Mouse (Mus musculus) lung, adult 2 months (tissue): ENCODE results near the gene Rbbp5. TPM values are rescaled to one million over a fixed set of nuclear protein-coding genes. Genes with fewer than 3 reads are reported as not detected.

ENCODE experiments used
- DNase-seq: peaks from one replicate; pipeline ENCODE4 v3.0.0; 2022
- H3K4me1 ChIP-seq: fragments of 200-500 bp; 2 replicates; pipeline ENCODE4 v1.6.1; 2011; ENCODE audit warnings: low read length; ENCODE audit not compliant: control insufficient read depth, insufficient read depth
- H3K4me3 ChIP-seq: fragments of 200-500 bp; replicated peaks from 2 replicates; pipeline ENCODE3; 2011; ENCODE audit warnings: low read depth, mild to moderate bottlenecking, control low read depth, low read length; ENCODE audit errors: extremely low read depth
- CTCF ChIP-seq: fragments of 200-500 bp; IDR thresholded peaks from 2 replicates; pipeline ENCODE4 v1.5.1; 2011; ENCODE audit warnings: mild to moderate bottlenecking, low read length, control low read depth; ENCODE audit not compliant: insufficient read depth
- POLR2A ChIP-seq: fragments of 200-500 bp; IDR thresholded peaks from 2 replicates; pipeline ENCODE4 v1.6.1; 2011; ENCODE audit warnings: low read depth, mild to moderate bottlenecking, control low read depth, low read length, borderline replicate concordance; ENCODE audit errors: extremely low read depth
- WGBS: fragments of 180-500 bp; shearing (Covaris S2); methylation state at CpG from one replicate; pipeline ENCODE4 v1.1.7; 2018; 5-methylcytosine and 5-hydroxymethylcytosine counted together
- polyA plus RNA-seq: library from polyadenylated mRNA; depleted of rRNA; stranded (reverse); fragments of >200 nt; gene quantifications from 2 replicates; pipeline ENCODE4 v1.2.3, GENCODE M21; 2012; rRNA removed

Rbbp5 gene
- polyA plus RNA-seq: 11.7 and 20.8 TPM in 2 replicates

DNA sequence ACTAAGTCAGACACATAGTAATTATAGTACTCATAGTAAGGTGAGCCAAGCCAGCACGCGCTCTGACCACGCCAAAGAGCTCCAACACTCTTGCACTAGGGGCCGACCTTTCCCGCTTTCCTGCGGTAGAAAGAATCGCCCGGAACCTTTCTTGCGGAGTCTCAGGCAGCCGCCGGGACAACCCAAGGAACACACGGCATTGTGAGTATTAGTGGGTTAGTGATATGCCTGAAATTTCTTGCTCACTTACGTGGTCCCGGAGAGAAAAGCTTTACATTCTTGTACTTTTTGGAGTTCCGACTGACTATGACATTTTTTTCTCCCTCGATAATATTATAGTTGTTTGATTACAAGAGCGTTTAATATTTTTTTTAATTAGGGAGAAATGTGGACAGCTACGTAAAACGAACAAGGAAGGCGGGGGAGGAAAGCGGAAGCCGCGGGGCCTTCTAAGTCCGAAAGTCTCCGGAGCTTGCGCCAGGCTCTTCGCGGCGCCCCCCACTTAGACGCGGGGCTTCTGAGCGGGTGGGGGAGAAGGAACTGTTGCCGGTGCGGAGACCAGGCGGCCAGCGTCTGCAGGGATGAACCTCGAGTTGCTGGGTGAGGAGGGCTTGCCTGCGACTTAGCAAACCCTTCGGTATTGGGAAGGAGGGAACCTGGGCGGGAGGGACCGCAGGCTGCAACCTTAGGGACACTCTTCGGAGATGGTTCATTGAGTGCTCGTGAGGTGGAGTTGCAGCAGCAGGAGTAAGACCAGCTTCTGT, at the start of gene Rbbp5:
Rbbp5 (plus strand) TSS at position 438 of the 764 bp plus-strand sequence.
- TF ChIP-seq CTCF: no peak
- TF ChIP-seq POLR2A: peak; percentile 55; the same call in 1 of the 2 replicates
- H3K4me3 ChIP-seq: peak within 1 kb of the TSS; percentile 85
- WGBS: under 1% methylated on average over 43 of the region's 43 CpGs

GRCm38 (mm10) chr1:132430818-132431217, 46.3 kb upstream of the Rbbp5 start:
- Histone ChIP-seq H3K4me1 (peaks cover 14% of the 10 kb centered on the region), H3K4me3 (no peak overlapping the region)
- 72% methylated on average over 3 of the region's 3 CpGs for WGBS
- DNase-seq: no peak
- TF ChIP-seq POLR2A (no peak), CTCF (no peak)

More for the DNA sequence above, at the start of gene Rbbp5:
- peaks cover 9% of the 10 kb centered on the region for H3K4me1 ChIP-seq
- DNase-seq: peak; percentile 88

- TF ChIP-seq POLR2A (no peak), CTCF (no peak)
- 36% methylated on average over 9 of the region's 9 CpGs for WGBS
- Histone ChIP-seq H3K4me1 (peaks cover 17% of the 10 kb centered on the region), H3K4me3 (no peak overlapping the region)
- DNase-seq: no peak
Observed at GRCm38 (mm10) chr1:132431716-132432115, 45.4 kb upstream of the Rbbp5 start.

- Histone ChIP-seq H3K4me1 (peaks cover 19% of the 10 kb centered on the region), H3K4me3 (no peak overlapping the region)
- no peak for DNase-seq
- TF ChIP-seq POLR2A: no peak
- TF ChIP-seq CTCF: no peak
- 36% methylated on average over 5 of the region's 5 CpGs for WGBS
Observed at GRCm38 (mm10) chr1:132433349-132433748, 43.8 kb upstream of the Rbbp5 start.

- Histone ChIP-seq H3K4me1 (peaks cover 19% of the 10 kb centered on the region), H3K4me3 (no peak overlapping the region)
- TF ChIP-seq POLR2A (no peak), CTCF (no peak)
- no peak for DNase-seq
- 88% methylated on average over 12 of the region's 12 CpGs for WGBS
Observed at GRCm38 (mm10) chr1:132434032-132434431, 43.1 kb upstream of the Rbbp5 start.

GRCm38 (mm10) chr1:132436320-132436958, 40.7 kb upstream of the Rbbp5 start:
- DNase-seq: no peak
- 58% methylated on average over 4 of the region's 4 CpGs for WGBS
- Histone ChIP-seq H3K4me1 (peaks cover 19% of the 10 kb centered on the region), H3K4me3 (no peak overlapping the region)
- no peak for TF ChIP-seq POLR2A
- no peak for TF ChIP-seq CTCF

DNA sequence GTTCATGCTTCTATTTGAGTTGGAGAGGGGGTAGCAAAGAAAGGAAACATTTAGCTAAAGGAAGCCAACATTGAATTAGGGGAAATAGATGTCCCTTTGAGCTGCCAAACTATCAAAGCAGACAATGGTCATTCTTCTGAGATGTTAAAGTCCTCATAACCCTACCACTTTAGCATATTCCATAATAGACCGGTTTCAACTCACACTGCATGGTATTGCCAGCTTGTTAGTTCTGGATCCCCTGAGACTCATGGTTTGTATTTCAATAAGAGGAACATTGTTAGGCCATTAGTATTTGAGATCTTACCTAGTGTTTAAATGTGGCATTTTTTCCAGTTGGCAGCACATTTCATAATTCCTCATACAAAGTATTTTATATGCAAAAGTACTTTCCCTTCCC, 40.2 kb upstream of the Rbbp5 start:
- WGBS: 50% methylated on average over 1 of the region's 1 CpGs
- no peak for DNase-seq
- Histone ChIP-seq H3K4me3 (no peak overlapping the region), H3K4me1 (peaks cover 15% of the 10 kb centered on the region)
- TF ChIP-seq CTCF: no peak
- TF ChIP-seq POLR2A: no peak

GRCm38 (mm10) chr1:132437389-132437788, 39.8 kb upstream of the Rbbp5 start:
- no peak for DNase-seq
- no peak for TF ChIP-seq CTCF
- TF ChIP-seq POLR2A: no peak
- no peak overlapping the region for H3K4me3 ChIP-seq
- H3K4me1 ChIP-seq: peaks cover 13% of the 10 kb centered on the region
- WGBS: 56% methylated on average over 5 of the region's 5 CpGs

DNA sequence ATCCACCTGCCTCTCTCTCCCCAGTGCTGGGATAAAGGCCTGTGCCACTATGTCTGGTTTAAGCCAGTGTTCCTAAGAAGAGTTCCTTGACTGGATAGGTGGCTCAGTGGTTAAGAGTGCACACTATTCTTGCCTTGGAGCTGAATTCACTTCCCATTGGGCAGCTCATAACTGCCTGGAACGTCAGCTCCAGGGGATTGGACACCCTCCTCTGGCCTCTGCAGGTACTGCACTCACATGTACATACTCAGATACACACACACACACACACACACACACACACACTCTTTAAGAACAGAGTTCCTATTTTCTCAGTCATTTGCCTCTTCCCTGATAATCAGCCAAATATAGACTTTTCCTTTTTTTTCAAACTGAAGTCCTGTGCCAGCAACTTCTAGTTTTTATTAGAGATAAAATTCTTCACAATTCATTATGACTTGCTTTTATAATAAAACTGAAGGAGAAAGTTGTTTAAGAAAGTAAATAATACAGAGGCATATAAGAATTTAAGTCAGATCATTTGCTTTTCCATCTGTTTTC, 36.2 kb upstream of the Rbbp5 start:
- peaks cover 4% of the 10 kb centered on the region for H3K4me1 ChIP-seq
- WGBS: 81% methylated on average over 1 of the region's 1 CpGs
- DNase-seq: no peak
- no peak for TF ChIP-seq CTCF
- no peak for TF ChIP-seq POLR2A
- no peak overlapping the region for H3K4me3 ChIP-seq

DNA sequence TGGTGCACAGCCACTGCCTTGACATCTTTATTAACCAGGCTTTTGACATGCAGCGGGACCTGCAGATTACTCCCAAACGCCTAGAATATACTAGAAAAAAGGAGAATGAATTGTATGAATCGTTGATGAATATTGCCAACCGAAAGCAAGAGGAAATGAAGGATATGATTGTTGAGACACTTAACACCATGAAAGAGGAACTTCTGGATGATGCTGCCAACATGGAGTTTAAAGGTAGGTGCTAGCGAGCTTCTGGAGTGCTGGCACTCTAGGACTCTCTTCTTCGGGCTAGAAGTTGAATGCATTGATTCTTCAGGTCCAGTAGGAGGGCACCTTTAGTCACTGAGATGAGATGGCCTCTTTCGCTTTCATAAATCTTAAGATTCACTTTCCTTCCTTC, 27.4 kb upstream of the Rbbp5 start:
- TF ChIP-seq POLR2A (no peak), CTCF (no peak)

More for the DNA sequence above, 27.4 kb upstream of the Rbbp5 start:
- no peaks in the 10 kb centered on the region for H3K4me1 ChIP-seq
- H3K4me3 ChIP-seq: no peak overlapping the region
- 89% methylated on average over 7 of the region's 7 CpGs for WGBS
- DNase-seq: no peak
